In genomic region chr19:53375299-53375698, GRCm38 (mm10) we compare ENCODE assay signal across 34 mouse cellular contexts. TPM values are rescaled to one million over a fixed set of nuclear protein-coding genes. Genes with fewer than 3 reads are reported as not detected.
"Had no signal": no experiment of that assay in that cellular context is flagged by ENCODE, and none has a peak within 500 bp of the region (broad histone marks: within the 10 kb centered on the region; RNA-seq: fewer than 3 reads in every experiment).

No protein-coding gene starts in this region.

- ATAC-seq: hindbrain, embryonic 16.5 days; inflammation-experienced regulatory T-cells, adult 6 months; intestine, embryonic 15.5 days; intestine, postnatal 0 days; liver, postnatal 0 days had no signal

- H3K9me3 ChIP-seq: heart, embryonic 12.5 days; hindbrain, embryonic 10.5 days; hindbrain, embryonic 12.5 days; intestine, embryonic 15.5 days; limb, embryonic 10.5 days; limb, embryonic 12.5 days; liver, embryonic 13.5 days; liver, embryonic 15.5 days had no signal

- DNase-seq: gastrocnemius, adult 2 months; gastrocnemius, postnatal 10 days; gastrocnemius, postnatal 25 days; heart, adult 2 months; heart, postnatal 10 days; heart, postnatal 4 days; layer of hippocampus, adult 9-11 months; liver; liver, embryonic 13.5 days; liver, postnatal 0 days; lung, adult 2 months had no signal

- H3K27me3 ChIP-seq: heart, embryonic 12.5 days; hindbrain, embryonic 12.5 days; intestine, embryonic 15.5 days; limb, embryonic 12.5 days; liver, embryonic 13.5 days; liver, embryonic 15.5 days had no signal

- H3K4me1 ChIP-seq: hindbrain, embryonic 10.5 days; hindbrain, embryonic 12.5 days; intestine, embryonic 15.5 days; liver, embryonic 13.5 days; liver, embryonic 15.5 days had no signal

- H3K4me3 ChIP-seq: gastrocnemius, adult 2 months; heart, adult 2 months; heart, embryonic 12.5 days; hindbrain, embryonic 10.5 days; hindbrain, embryonic 12.5 days; intestine, embryonic 15.5 days; left cerebral cortex, adult 2 months; limb, embryonic 10.5 days; limb, embryonic 12.5 days; liver, embryonic 13.5 days; liver, embryonic 15.5 days had no signal

- H3K27ac ChIP-seq: gastrocnemius, adult 2 months; heart, adult 2 months; hindbrain, embryonic 10.5 days; hindbrain, embryonic 12.5 days; hindbrain, embryonic 14.5 days; intestine, embryonic 15.5 days; left cerebral cortex, adult 2 months; limb, embryonic 10.5 days; limb, embryonic 12.5 days; liver, embryonic 13.5 days; liver, embryonic 15.5 days had no signal

- H3K4me2 ChIP-seq: heart, embryonic 12.5 days; hindbrain, embryonic 12.5 days; hindbrain, embryonic 14.5 days; intestine, embryonic 15.5 days; limb, embryonic 12.5 days; liver, embryonic 11.5 days; liver, embryonic 13.5 days; liver, embryonic 15.5 days had no signal

- H3K9ac ChIP-seq: heart, embryonic 12.5 days; hindbrain, embryonic 12.5 days; hindbrain, embryonic 14.5 days; intestine, embryonic 15.5 days; limb, embryonic 12.5 days; liver, embryonic 13.5 days; liver, embryonic 15.5 days; liver, postnatal 0 days had no signal

RNA-seq across cellular contexts. Expression of gene Gm10197, which starts 3.7 kb away (rescaled TPM):
- total RNA-seq: gastrocnemius, adult 2 months; gastrocnemius, postnatal 10 days; gastrocnemius, postnatal 25 days; gastrocnemius, postnatal 4 days; granulocyte monocyte progenitor cell, adult 5-6 weeks; heart, adult 2 months; heart, postnatal 10 days; heart, postnatal 25 days; heart, postnatal 4 days; layer of hippocampus, adult 8-10 months; layer of hippocampus, postnatal 25 days; left cerebral cortex, adult 2 months; left cerebral cortex, postnatal 14 days; left cerebral cortex, postnatal 36 days had no signal
- polyA plus RNA-seq: frontal cortex, adult 2 months; heart, adult 2 months; heart, embryonic 12.5 days; heart, embryonic 14.5 days; hindbrain, embryonic 10.5 days; hindbrain, embryonic 12.5 days; hindbrain, embryonic 14.5 days; hindbrain, embryonic 16.5 days; inflammation-experienced regulatory T-cells, adult 6 months; intestine, postnatal 0 days; limb, embryonic 12.5 days; limb, embryonic 14.5 days; liver, embryonic 11.5 days; liver, embryonic 13.5 days; liver, embryonic 15.5 days; liver, postnatal 0 days; lung, adult 2 months had no signal
